Mouse (Mus musculus): ENCODE data around the gene Csrnp3.

DNA sequence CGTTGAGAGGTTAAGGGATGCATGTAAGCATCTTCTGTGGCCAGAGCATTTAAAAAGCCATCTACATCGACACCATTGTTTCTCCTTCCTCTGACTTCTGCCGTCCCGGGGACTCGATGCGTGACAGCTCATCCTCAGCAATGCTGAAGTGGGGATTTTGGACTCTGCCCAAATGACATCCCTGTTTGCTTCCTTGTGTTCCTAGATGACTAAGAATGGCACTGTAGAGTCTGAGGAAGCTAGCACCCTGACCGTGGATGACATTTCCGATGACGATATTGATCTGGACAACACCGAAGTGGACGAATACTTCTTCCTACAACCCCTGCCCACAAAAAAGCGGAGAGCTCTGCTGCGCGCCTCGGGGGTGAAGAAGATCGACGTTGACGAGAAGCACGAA lies 173.7 kb downstream of the Csrnp3 start:
- TF ChIP-seq CTCF (IDR thresholded peaks at IDR 0.05; ENCODE audit: low read depth, low read length) (no peak), POLR2A (IDR thresholded peaks at IDR 0.05; ENCODE audit: extremely low read depth, insufficient read depth, low read length) (no peak)
